Mouse (Mus musculus): Measurements from ENCODE around the gene Rnf144a.

Gene Rnf144a

GRCm38 (mm10) chr12:26367361-26367760 is 47.7 kb downstream of the Rnf144a start:
- no peak for DNase-seq

- DNase-seq: no peak
Measured at GRCm38 (mm10) chr12:26366372-26366771, 48.7 kb downstream of the Rnf144a start.

- no peak for DNase-seq
Measured at GRCm38 (mm10) chr12:26365531-26366315, 49.3 kb downstream of the Rnf144a start.

GRCm38 (mm10) chr12:26364822-26365221 is 50.2 kb downstream of the Rnf144a start:
- peak; percentile 93 for DNase-seq

- DNase-seq: no peak
Measured at GRCm38 (mm10) chr12:26360946-26361523, 54.0 kb downstream of the Rnf144a start.

- DNase-seq: peak; percentile 49
Measured at GRCm38 (mm10) chr12:26359817-26360216, 55.2 kb downstream of the Rnf144a start.

GRCm38 (mm10) chr12:26359241-26359640 is 55.8 kb downstream of the Rnf144a start:
- no peak for DNase-seq

- no peak for DNase-seq
Measured at GRCm38 (mm10) chr12:26357246-26357645, 57.8 kb downstream of the Rnf144a start.

- no peak for DNase-seq
Measured at GRCm38 (mm10) chr12:26356191-26356590, 58.9 kb downstream of the Rnf144a start.

GRCm38 (mm10) chr12:26351321-26351720 is 63.7 kb downstream of the Rnf144a start:
- DNase-seq: no peak

- DNase-seq: no peak
Measured at GRCm38 (mm10) chr12:26344408-26344807, 70.6 kb downstream of the Rnf144a start.

GRCm38 (mm10) chr12:26343131-26343530 is 71.9 kb downstream of the Rnf144a start:
- no peak for DNase-seq

GRCm38 (mm10) chr12:26342663-26343062 is 72.4 kb downstream of the Rnf144a start:
- DNase-seq: no peak

GRCm38 (mm10) chr12:26342086-26342485 is 73.0 kb downstream of the Rnf144a start:
- no peak for DNase-seq

GRCm38 (mm10) chr12:26340621-26341020 is 74.4 kb downstream of the Rnf144a start:
- no peak for DNase-seq

- DNase-seq: no peak
Measured at GRCm38 (mm10) chr12:26339886-26340285, 75.2 kb downstream of the Rnf144a start.

GRCm38 (mm10) chr12:26339181-26339580 is 75.9 kb downstream of the Rnf144a start:
- DNase-seq: no peak

- DNase-seq: no peak
Measured at GRCm38 (mm10) chr12:26333678-26334077, 81.4 kb downstream of the Rnf144a start.

- DNase-seq: no peak
Measured at GRCm38 (mm10) chr12:26331048-26331447, 84.0 kb downstream of the Rnf144a start.

- DNase-seq: no peak
Measured at GRCm38 (mm10) chr12:26329756-26330155, 85.3 kb downstream of the Rnf144a start.

GRCm38 (mm10) chr12:26329031-26329675 is 85.9 kb downstream of the Rnf144a start:
- DNase-seq: no peak

- DNase-seq: no peak
Measured at GRCm38 (mm10) chr12:26323783-26324364, 91.2 kb downstream of the Rnf144a start.

GRCm38 (mm10) chr12:26316261-26316660 is 98.8 kb downstream of the Rnf144a start:
- DNase-seq: no peak

GRCm38 (mm10) chr12:26314959-26315358 is 100.1 kb downstream of the Rnf144a start:
- peak; percentile 20 for DNase-seq
